Mouse (Mus musculus) right cerebral cortex, postnatal 14 days (tissue): ENCODE results near the gene Pias4.
A peak's percentile ranks its signal among the peaks of the same experiment; 100 is the strongest.

Experiments
- DNase-seq: peaks from one replicate; pipeline ENCODE4 v3.0.0; 2022

Pias4 gene

DNA sequence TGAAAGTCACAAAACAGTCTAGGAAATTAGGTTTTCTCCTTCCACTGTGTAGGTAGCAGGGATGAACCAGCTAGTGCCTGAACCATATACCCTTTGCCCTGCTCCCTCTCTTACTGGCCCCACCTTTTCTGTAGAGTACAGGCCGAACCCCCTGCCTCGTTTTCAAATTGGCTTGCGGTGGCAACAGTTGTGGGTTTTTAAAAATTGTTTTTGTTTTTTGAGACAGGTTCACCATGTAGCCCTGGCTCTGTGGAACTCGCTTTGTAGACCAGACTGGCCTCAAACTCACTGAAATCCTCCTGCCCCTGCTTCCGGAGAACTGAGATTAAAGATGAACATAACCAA is 336 bp upstream of the Pias4 start:
- DNase-seq = no peak

DNA sequence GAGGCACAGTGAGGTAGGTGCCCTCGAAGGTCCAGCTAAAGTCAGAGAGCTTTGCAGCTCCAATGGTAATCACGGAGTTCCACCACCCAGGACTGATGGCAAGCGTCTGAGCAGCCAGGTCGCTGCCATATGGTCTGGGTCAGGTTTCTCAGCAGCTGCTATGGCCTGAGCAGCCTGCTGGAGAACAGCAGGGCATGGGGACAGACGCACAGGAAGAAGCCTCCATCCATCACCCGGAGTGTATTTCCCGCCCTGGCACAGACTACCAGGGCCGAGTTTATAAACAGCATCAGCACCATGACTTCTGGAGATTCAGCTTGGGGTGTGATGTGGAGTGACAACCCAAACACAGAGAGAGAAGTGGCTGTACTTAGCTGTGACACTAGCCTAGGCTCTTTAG is 2.6 kb downstream of the Pias4 start:
- no peak for DNase-seq

DNA sequence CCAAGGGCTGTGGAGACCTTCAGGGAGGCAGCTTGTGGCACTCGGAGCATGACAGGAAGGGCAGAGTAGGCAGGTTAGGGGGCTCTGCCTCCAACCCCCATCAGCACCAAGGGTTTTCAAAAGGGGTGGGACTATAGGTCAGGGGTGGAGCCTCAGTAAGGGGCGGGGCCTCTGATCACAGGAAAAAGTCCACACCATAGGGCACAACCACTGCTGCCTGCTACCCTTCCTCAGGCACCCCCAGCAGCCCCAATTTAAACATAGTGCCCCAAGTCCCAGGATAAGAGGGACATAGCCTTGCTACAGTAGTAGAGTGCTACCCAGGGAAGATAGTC is 5.4 kb downstream of the Pias4 start:
- no peak for DNase-seq

DNA sequence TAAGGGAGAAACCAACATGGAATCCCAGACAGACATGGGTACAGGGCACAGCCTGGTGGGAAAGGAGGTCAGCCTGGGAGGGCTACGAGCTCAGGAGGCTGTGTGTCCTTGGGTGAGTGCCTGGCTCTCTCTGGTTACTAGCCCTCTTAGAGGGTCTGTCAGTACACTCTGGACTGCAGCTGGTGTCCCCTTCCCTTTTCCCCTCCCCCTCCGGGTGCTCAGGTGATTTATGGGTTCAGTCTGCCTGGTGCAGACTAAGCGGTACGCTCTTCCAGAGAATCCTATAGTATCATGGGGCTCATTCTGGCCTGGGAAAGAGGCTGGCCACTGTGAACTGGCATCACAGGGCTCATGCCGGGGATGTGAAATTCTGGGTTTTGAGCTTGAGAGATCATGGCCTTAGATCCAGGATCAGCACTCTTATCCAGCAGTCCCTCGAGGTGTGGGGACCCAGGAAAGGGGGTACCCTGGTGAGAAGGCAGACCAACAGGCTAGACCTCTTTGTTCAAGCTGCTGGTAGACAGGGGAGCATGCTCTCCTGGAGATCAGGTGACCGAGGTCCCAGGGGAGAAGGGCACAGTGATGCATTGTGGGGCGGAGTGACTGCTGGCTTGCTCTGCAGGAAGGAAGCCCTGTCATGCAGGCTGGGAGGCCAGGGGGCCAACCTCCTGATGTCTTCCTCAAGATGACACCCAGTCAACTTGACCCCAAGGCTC is 6.0 kb downstream of the Pias4 start:
- no peak for DNase-seq

DNA sequence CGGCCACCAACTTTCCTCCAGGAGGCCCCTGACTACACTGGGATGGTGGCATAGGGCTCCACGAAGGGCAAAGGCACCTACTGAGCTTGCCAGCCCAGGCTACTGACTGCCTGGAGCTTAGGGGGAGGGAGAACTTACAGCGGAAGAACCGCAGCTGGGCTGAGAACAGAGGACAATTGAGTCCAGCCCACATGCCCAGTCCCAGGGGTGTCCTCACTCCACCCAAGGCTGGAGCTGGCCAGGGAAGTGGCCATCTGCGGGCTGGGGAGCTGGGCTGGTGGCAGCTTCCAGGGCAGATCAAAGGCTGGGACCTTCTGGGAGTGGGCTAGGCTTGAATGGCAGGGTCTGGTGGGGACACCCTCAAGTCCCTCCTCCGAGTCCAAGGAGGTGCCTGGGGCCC is 13.0 kb downstream of the Pias4 start:
- DNase-seq = no peak

DNA sequence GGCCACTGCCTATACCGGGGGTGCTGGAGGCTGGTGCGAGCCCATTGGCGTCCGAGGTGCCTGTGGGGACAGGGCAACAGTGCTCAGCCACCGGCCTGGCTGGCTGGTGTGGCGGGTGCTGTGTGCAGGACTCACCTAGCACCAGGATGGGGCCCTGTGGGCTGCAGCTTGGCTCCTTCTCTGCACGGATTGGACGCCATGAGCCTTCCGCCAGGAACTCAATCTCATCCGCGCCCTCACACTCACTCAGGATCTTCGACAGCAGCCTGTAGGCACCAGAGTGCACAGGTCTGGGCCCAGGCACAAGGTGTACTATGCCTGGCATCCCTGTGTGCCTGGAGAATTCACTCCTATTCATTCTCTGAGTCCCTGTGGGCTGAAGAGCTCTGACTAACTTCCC is 13.4 kb downstream of the Pias4 start:
- no peak for DNase-seq

DNA sequence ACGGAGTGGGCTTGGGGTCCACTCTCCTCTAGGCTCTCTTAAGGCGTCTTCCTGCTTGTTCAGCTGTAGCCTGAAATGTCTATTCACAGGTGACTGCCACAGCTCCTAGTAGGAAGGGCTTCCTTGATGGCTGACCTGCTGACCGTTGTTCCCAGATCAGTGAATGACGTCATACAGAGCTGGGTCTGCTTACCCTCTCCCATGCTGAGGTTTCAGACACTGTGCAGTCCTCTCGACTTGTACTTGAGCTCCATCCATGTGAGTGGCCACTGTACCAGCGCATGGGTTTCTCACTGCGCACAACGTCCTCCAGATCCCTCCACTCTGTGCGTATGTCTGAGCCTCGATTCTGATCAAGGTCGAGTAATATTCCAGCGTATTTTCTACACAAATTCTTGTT is 15.1 kb downstream of the Pias4 start:
- no peak for DNase-seq

DNA sequence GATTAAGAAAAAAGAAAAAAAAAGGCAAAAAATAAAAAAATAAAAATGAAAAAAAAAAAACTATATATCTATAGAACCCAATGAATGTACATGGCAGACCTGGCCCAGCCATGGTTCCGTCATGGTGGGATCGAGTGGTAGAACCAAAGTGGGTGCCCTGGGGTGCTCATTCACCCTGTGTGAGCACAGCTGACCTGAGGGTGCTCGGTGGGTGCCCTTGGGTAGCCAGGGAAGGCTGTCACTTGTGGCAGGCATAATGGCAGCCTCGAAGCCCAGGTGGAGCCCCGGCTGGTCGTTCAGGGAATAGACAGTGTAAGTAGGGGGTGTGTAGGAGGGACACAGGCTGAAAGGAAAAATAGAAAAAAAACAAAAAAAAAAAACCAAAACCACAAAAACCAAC is 16.5 kb downstream of the Pias4 start:
- no peak for DNase-seq

DNA sequence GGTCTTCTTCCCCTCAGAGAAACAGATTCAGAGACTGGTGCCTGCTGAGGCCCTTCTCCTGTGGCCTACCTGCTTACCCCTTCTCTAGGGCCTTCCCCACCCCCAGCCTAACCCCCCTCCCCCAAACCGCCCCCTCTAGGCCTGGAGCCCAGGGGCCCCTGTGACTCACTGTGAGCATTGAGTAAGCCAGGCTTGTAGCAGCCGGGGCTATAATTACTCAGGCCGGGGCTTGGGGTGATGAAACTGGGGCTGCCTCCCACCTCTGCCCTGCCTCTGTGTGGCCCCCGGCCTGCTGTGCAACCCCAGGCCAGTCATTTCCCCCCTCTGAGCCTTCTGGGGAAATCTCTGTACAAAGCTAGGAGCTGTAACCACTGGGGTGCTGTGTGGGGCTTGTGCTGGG is 21.4 kb downstream of the Pias4 start:
- no peak for DNase-seq

DNA sequence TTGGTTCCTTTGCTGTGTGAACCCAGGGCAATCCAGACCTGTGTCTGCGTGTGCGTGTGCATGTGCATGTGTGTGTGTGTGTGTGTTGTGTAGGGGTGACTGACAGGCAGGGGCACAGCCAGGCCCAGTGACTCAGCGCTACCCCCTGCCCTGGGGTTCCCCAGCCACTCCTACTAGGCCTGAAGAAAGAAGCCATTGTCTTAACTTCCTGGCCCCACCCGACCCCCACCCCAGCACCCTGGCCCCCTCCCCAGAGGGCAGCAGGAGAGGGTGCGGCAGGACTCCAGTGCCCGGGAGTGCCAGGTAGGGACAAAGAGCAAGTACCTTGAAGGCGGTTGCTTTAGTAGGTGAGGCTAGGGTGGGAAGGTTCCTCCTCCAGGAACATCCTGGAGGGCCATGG is 21.9 kb downstream of the Pias4 start:
- DNase-seq = no peak

DNA sequence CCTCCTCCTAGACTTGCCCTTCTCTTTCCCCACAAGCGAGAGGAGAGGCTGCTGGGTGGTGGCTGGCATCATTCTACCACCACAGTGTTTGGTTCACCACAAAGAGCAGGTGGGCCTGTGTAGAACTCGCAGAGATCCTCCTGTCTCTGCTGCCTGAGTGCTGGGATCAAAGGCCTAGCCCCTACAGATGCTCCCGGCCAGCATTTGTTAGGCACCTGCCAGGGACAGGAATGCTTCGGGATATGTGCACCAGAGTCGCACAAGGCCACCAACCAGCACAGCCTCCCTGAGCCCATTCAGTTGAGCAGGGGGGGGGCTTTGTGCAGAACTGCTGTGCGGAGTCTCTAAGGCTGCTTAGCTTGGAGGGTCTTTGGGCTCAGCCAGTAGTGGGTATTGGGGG is 22.4 kb downstream of the Pias4 start:
- no peak for DNase-seq

DNA sequence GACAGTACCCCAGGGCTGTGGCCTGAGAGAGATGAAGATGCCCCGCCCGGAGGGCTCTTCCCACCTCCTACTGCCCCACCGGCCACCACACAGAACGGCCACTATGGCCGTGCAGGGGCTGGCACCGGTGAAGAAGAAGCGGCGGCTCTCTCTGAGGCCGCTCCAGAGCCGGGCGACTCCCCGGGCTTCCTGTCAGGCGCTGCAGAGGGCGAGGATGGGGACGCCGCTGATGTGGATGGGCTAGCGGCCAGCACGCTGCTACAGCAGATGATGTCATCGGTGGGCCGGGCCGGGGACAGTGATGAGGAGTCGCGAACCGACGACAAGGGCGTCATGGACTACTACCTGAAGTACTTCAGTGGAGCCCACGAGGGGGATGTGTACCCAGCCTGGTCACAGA is 23.1 kb downstream of the Pias4 start:
- no peak for DNase-seq

DNA sequence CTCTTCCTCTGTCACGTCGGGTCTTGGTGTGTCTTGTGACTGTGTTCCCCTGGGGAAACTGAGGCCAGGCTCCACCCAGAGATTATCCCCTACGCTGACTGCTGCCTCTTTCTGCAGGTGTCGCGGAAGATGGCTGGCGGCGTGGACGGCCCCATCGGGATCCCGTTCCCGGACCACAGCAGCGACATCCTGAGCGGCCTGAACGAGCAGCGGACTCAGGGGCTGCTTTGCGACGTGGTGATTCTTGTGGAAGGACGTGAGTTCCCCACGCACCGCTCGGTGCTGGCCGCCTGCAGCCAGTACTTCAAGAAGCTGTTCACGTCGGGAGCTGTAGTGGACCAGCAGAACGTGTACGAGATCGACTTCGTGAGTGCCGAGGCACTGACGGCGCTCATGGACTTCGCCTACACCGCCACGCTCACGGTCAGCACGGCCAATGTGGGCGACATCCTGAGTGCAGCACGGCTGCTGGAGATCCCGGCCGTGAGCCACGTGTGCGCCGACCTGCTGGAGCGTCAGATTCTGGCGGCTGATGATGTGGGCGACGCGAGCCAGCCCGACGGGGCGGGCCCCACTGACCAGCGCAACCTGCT is 23.8 kb downstream of the Pias4 start:
- no peak for DNase-seq

DNA sequence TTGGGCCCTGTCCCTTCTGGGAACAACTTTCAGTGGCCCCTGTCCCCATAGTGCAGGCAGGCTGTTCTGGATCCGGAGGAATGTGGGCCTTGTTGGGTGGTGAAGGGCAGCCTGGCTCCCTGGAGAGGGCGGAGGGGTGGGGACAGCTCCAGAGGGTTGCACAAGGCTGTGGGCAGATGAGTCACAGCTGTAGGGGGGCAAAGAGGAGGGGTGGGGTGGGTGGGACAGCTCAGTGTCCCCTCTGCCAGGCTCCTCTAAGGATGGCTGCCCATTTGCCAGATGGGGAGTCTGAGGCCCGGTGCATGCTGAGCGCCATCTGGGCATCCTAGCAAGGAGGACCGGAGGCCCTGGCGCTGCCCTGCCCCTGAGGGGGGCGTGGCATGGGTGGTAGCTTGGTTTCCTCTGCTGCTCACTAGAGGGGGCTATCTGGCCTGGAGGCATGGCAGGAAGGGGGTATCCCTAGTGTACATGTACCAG is 24.5 kb downstream of the Pias4 start:
- DNase-seq = no peak

DNA sequence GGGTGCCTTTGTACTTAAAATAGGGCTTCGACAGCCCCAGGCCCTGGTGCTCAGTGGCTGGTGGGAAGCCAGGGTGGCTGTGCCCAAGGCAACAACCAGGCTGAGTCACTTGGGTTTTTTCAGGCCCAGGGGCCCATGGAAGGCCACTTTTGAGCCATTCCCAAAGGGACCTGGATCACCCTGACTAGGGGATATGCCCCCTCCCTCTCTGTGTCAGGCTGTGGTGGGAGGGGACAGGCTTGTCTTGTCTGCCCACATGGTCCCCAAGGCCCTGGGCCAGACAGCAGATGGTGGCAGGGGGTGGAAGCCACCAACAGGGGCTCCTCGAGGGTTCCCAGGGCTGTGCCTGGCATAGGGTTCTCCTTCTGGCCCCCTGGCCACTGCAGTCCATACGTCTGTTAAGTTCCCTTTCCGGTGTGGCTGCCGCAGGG is 25.2 kb downstream of the Pias4 start:
- no peak for DNase-seq

DNA sequence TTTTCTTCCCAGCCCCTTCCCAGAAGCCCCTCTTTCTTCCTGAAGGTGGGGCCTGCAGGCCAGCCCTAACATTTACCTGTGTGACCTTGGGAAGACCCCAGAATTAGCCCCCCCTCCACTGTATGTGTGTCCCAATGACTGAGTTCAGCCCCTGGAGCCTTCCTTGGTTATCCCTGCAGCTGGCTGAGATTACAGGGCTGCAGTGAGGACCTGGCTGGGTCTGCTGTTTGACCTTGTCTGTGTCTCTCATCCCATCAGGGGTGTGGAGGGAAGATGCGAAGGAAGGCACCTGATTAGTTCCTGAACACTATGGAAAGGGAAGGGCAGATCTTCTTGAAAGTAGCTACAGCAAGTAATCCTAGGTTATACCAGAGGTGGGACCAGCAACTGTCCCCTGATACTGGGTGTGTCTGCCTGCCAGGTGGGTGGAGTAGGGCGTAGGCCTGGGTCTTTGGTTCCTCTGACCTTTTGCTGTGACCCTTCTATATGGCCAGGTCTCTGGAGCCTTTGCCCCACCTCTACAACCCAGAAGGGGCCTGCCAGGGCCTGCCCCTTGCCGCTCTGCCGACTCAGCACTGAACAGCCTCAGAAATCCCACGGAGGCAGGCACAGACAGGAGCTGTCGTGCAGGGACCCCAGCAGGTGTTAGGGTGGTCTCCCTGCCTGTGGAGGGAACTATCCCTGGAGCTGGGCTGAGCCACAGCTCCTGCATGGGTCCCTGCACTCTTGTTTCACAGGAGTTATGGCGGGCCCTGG is 26.1 kb downstream of the Pias4 start:
- DNase-seq = no peak

DNA sequence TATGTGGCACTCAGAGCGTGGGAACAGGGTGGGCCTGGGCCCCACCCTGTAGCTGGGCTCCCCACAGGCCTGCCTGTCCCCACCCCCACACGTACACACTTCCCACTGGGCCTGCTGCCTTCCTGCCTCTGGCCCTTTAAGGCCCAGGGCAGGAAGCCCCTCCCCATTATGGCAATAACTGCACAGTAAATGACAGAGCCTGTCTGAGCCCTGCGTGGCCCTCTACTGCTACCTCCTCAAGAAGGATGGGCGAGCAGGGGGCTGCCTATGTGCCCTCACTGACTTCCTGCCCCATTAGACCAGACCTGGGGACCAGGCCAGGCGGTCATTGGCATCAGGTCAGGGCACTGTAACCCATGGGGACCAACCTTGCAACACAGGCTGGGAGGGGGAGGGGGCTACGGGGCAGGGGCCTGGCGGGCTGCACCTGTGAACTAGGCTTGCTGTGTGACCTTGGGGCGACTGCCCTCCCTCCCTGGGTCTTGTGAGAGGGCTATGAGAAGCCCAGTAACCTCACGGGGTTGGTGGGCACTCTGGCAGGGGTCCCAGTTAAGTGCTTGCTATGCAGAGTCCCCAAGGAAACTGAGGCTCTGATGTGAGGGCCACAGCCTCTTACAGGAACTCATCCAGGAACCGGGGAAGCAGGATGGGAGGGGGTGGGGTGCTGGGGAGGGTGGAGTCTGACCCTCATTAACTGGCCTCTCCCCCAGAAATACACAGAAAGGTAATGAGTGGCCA is 26.8 kb downstream of the Pias4 start:
- DNase-seq = no peak

DNA sequence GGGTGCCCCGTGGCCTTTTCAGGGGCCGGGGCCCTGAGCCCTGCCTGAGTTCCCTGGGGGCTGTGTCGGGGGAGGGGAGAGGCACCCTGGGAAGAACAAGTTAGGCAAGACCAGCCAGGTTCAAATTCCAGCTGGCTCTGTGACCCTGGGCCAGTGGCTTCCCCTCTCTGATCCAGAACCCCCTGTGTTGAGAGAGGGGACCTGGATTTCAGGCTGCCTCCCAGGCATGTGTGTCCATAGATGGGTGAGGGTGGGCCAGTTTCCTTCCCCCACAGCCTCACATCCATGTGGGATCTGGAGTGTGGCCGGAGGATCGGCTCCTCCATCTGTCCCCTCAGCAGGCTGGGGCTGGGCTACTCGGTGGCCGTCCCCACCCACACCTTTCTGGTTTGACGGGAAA is 27.7 kb downstream of the Pias4 start:
- DNase-seq = no peak

DNA sequence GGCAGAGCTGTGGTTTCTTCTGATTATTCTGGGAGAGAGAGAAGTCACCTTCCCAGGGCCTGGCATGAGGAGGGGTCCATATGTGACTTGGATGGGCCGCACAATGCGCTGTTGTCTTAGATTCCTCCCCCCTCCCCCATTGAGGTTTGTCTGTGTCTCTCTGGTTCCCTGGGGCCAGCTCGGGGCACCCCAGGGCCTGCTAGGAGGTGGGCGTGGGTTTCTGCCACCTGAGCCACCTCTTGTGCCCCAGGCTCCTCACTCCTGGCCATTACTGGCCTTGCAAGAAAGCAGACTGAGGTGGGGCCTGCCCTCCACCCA is 28.2 kb downstream of the Pias4 start:
- no peak for DNase-seq

DNA sequence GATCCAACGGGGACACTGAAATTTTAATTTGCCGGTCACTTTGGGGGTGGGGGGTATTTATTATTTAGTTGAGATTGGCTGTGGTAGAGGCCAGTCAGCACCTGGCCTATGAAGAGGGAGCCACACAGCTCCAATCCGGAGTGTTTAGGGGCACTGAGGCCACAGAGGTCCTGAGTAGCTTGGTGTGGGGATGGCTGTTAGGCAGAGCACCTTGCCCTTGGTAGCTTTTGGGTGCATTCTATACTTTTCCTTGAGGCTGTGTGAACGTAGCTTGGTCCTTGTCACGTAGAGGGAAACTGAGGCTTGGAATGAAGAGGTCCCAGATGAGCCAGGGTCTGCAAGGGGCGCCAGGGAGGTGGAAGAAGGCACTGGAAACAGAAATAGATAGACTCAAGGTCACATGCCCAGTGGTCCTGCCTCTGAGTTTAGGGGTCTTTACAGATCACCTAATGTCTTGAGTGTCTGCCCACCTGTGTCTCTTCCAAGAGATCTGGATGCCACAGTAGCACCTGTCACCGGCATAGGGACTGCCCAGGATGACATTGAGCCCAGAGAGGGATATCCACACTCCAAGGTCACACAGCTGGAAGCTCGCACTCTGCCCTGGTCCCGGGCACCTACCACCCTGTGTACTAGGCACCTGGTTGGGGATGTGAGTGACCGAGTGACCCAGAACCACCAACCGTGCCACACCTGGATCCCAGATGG is 28.7 kb downstream of the Pias4 start:
- no peak for DNase-seq

DNA sequence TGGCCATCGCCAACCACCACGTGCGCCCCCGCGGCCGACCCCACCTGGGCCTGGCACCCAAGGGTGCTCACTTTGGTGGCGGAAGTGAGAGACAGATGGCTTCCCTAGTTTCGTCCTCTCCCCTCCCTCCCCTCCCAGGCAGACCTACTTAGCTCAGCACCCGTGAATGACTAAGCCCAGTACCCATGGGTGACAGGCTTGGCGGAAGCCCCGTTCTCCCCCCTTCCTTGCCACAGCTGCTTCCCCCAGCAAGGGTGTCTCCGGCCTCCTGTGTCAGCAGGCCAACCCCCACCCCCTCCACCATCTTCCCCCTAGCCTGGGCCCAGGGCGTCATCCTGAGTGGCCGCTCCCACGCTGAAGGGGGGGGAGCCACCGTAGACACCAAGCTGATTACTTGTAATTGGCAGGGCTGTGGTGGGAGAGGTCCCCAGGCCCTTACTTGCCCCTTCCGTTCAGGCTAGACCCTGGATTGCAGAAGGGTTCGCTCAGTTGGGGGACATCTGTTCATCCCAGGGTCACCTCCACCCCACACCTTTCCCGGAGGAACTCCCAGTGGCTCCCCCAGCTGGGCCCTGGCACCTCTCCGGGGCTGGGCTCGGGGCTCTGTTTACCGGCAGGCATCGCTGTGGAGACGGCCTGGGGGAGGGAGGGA is 29.5 kb downstream of the Pias4 start:
- no peak for DNase-seq

DNA sequence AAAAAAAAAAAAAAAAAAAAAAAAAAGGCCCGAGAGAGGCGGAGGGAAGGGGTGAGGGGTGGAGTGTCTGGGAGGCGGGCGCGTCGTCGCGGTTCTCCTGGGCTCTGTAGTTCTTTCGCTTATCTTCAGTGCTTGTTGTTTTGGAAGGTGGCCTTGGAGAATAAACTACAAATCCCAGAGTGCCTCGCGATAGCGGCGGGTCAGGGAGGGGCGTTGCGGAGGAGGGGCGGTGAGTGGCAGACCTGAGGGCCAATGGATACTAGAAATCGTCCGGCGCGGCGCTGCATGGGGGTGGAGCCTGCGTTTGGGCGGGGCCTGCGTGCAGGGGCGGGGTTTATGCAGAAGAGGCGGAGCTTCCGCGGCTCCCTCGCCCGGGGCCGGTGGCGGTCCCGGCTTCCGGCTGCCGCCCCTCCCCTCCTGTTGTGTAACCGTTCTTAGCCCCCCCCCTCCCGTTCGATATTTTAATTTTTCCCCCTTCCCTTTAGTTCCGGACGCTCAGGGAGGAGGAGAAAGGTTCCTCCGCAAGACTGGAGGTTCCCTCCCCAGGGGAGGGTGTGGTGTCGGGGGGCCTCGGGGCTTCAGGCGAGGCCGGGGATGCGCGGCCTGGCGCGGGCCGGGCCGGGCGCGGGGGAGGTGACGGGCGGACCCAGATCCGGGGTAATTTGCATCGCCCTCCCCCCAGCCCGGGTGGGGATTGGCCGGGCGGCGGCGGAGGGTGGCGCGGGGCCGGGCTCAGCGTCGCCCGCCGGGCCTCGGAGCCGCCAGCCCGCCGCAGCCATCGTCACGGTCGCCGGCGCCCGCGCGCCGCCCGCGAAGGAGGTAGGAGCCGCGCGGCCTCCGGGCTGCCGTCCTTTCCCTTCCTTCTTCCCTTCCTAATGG is 30.2 kb downstream of the Pias4 start:
- peak; percentile 100 for DNase-seq
